Mouse (Mus musculus): ENCODE data around the gene Olfm4.

- TF ChIP-seq CTCF (IDR thresholded peaks at IDR 0.05; ENCODE audit: insufficient read depth, low read length): no peak
- no peak for TF ChIP-seq POLR2A (IDR thresholded peaks at IDR 0.05; ENCODE audit: borderline replicate concordance, extremely low read depth, low read depth, low read length)
Measured at GRCm38 (mm10) chr14:79985696-79986095, 1.8 kb downstream of the Olfm4 start.

Data from lung, adult 2 months (tissue).